Mouse (Mus musculus) frontal cortex, postnatal 36 days (tissue): ENCODE results near the gene Atat1.

Experiments
- DNase-seq, 2 experiments: peaks; one replicate each; pipeline ENCODE4 v3.0.0; 2022; ENCODE audit warnings: low spot score in 2 of 2

Gene Atat1

DNA sequence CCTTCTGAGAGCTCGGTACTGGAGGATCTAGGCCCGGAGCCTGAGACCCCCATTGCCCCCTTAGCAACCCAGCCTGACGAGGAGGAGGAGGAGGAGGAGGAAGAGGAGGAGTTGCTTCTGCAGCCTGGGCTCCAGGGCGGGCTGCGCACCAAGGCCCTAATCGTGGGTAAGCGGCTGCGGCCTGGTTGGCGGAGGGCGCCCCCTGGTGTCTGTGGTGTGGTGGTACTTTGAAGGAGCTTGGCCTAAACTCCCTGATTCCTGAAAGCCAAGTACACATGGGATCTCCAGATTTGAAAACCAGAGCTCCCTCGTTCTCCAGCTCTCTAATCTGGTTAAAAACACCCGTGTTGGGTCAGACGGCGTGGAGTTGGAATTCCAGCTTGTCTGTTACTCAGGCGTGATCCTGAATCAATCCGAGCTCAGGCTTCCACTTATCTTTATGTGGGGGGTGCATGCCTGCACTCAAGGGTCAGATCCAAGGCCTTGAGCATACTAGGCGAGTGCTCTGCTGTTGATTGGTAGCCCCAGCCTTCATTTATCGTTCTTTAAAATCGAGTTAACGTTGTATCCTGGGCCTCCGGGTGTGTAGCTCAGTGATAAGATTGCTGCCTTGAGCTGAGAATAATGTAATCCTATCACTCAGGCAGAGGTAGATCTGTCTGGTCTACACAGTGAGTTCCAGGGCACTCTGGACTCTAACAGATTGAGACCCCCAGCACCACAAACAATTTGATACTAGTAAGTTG lies 35.9 kb downstream of the Atat1 start:
- DNase-seq: peak; percentile 82 to 89

DNA sequence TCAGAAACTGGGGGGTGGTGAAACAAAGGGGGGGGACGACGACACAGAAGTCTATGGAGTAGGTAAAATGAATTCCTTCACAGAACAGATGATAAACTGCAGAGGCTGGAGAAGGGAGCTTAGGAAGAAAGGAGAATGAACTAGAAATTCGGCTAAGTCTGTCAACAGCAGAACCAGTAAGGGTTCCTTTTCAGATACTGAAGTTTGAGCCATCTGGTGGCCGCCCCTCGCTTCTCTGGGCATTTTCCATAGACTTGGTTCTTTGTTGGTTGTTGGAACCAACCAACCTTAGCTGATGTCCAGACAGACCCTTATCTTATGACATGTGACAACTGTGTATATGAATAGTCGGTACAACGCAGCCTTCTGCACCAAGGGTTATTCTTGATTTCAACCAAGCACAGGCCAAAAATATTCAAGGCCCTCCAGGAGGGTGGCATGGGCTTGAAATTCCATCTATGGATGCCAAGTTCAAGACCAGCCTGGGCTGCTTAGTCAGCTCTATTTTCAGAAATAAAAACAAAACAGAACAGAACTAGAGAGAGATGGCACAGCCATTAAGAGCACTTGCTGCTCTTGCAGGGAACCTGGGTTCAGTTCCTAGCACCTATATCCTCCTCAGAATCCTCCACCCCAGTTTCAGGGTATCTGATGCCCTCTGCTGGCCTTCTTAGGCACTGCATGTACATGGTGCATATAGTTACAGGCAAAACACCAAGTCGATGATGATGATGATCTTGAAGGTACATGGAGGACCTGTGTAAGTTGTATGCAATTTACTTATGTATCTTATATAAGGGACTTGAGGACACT lies 38.8 kb downstream of the Atat1 start:
- DNase-seq: no peak

GRCm38 (mm10) chr17:35870151-35870883 lies 39.6 kb downstream of the Atat1 start:
- no peak for DNase-seq

DNA sequence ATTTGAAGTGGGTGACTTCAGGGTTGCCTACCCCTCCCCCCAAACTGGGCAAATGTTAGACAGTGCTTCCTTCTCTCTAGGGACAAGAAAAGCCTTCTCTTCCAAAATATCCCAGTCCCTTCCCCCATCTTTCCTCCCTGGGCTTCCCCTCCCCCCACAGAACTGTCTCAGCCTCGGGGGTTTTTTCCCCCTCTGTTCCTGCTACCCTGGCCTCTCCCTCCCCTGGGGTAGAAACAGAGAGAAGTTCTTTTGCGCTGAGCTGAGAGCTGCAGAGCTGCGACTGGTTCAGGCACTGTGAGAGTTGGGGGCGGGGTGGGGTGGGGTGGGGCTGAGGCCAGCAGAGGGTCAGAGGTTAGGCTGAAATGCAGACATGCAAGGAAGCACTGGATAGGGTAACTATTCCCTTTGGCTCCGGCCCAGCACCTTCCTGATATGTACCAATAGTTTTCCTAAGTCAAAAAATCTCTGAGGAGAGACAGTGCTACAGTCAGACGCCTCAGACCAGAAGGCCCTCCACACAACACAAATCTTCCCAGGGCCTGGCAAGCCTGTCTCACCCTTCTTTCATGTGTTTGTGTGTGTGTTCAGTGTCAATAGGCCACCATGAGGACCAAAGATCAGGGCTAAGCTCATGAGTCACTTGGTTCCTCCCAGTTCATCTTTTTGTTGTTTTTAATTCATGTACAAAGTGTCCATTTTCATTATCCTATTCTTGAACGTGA lies 40.4 kb downstream of the Atat1 start:
- no peak for DNase-seq

GRCm38 (mm10) chr17:35868961-35869345 lies 40.9 kb downstream of the Atat1 start:
- DNase-seq: no peak

- no peak for DNase-seq
Measured at GRCm38 (mm10) chr17:35868165-35868820, 41.6 kb downstream of the Atat1 start.

GRCm38 (mm10) chr17:35866911-35867890 lies 42.7 kb downstream of the Atat1 start:
- no peak for DNase-seq

DNA sequence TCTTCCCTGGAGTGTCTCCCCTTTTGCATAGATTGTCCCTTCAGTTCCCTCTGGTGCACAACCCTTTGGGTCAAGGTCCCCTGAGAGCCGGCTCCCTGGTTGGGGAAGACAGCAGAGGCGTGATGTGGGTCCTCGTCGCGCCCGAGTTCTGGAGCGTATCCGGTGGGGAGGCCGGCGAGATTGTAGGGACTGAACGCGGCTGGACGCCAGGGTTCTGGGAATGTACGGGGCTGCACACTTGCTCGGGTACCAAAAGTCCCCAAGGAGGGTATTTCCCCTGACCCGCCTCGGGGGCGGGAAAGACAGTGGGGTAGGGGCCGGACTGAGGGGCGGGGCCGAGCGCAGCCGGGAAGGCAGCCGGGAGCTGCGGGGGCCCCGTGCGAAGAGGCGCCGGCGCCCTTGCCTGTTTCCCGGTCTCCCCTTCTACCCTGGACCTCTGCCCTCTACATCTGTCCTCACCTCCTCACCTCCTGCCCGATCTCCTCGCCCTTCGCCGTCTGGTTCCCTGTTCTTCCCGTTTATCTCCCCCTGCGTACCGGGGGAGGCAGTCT lies 43.5 kb downstream of the Atat1 start:
- peak in 1 of 2 experiments; percentile 39 for DNase-seq

- no peak for DNase-seq
Measured at GRCm38 (mm10) chr17:35865481-35866280, 44.2 kb downstream of the Atat1 start, which contains the start of gene Ppp1r18. Gene Ppp1r18 (plus strand): TSS chr17:35865593.

- no peak for DNase-seq
Measured at GRCm38 (mm10) chr17:35864832-35865353, 45.0 kb downstream of the Atat1 start.

DNA sequence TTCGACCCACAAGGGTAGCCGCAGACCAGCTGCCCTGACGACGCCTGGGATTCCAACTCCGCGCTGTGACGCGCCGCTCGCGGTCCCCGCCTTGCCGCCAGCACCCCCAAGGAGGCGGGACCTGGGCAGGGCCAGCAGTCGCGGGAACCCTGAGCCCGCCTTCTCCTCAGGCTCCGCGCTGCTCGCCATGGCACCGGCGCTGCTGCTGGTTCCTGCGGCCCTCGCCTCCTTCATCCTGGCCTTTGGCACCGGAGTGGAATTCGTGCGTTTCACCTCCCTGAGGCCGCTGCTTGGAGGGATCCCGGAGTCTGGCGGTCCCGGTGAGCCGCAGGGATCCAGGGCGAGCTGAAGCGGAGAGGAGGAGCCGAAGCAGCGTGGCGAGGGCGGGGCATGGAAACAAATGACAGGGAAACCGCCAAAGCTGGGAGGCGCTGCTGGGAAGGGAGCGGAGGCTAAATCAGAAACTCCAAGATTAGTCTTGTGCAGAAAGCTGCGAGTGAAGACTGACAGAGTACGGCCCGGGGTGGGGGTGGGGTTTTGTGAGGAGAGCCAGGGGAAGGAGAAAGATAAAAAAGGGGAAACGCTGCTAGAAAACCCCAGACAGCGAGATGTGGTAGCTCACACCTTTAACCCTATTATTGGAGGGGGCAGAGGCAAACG lies 48.5 kb downstream of the Atat1 start, which contains the start of gene Nrm:
TSS of gene Nrm (plus strand) at position 121 of the 660 bp plus-strand sequence.
- DNase-seq: peak; percentile 92

DNA sequence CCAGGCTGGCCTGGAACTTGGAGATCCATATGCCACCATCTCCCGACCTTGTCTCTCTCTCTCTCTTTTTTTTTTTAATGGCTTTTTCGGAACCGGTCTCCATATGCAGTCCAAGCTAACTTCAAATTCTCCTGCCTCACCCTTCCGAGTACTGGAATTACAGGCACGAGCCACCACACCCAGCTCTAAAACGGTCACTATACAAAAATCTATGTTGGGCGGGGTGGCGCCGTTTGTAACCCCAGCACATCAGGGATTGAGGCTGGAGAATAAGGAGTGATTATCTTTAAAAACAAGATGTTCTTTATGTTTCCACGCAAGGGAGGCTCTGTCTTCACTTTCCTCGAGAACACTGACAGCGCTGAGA lies 49.1 kb downstream of the Atat1 start:
- DNase-seq: no peak

DNA sequence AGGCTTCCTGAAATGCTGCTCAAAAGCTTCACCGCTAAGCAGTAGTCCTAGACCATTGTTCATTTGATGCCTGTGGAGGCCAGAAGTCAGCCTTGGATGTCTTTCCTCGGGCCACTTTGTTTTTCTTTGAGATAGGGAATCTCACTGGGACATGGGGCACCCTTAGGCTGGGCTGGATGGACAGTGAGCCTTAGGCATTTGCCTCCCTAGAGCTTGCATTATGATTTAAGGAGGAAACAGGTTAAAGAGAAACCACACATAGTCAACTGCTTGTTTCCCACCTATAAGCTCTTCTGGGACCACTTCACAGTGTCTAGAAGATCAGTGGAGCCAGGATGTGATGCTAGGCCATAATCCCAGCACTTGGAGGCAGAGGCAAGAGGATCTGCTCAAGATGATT lies 50.0 kb downstream of the Atat1 start:
- DNase-seq: no peak

DNA sequence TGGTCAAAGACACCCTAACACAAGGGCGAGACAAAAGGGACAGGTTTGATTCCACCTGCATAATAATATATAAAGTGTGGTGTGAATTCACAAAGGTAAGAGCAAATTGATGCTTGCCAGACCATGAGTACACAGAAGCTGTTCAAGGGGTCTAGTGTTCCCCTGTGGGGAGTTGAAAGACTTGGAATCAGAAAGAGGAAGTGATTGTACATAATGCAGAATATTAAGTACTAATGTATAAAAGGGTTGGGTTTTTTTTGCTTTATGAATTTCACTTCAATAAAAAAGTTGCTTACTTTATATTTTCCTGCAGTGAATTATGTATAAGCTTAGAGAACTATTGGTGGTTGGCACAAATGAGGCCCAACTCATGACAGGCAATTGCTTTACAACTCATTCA lies 50.5 kb downstream of the Atat1 start:
- no peak for DNase-seq

- no peak for DNase-seq
Measured at GRCm38 (mm10) chr17:35850974-35851373, 58.9 kb downstream of the Atat1 start.

- DNase-seq: peak; percentile 47 to 51
Measured at GRCm38 (mm10) chr17:35848112-35848511, 61.8 kb downstream of the Atat1 start.
